Mouse (Mus musculus) embryonic fibroblast, embryonic 13.5 days (primary cell): ENCODE data around the gene Ric3.

ENCODE experiments used
- CTCF ChIP-seq: IDR thresholded peaks from 2 replicates; pipeline ENCODE4 v1.5.1; 2011; ENCODE audit warnings: mild to moderate bottlenecking, control low read depth, low read length, moderate library complexity, borderline replicate concordance; ENCODE audit not compliant: insufficient read depth
- POLR2A ChIP-seq: IDR thresholded peaks from 2 replicates; pipeline ENCODE4 v1.6.1; 2011; ENCODE audit warnings: low read depth, mild to moderate bottlenecking, control low read depth, low read length, moderate library complexity

- TF ChIP-seq CTCF (no peak), POLR2A (no peak)
Measured at GRCm38 (mm10) chr7:108985934-108986708, 97.0 kb downstream of the Ric3 start.
